Mouse (Mus musculus): Measurements from ENCODE around the gene Nutm1.

- TF ChIP-seq CTCF (IDR thresholded peaks at IDR 0.05; ENCODE audit: insufficient read depth, low read depth, low read length) (no peak), POLR2A (IDR thresholded peaks at IDR 0.05; ENCODE audit: insufficient read depth, low read depth, low read length) (no peak)
Observed at GRCm38 (mm10) chr2:112217614-112218013, 41.5 kb downstream of the Nutm1 start.

All from olfactory bulb, adult 2 months (tissue).